In the genomic region with DNA sequence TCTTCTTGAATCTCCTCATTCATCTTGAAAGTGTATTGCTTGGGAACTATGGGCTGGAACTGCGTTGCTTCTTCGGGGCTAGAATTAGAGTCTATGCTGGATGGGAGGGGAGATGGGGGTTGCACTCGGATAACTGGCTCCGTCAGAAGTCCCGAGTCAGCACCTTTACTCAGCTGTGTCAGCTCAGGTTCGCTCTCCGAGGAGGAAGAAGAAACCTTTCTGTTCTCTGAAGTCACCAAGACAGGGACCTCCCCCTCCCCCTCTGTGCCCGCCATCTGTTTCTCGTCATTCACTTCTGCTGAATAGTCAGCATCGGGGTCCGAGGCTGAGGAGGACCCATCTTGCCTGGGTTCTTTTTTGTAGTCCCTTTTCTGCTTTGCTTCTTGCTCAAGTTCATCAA, we compare ENCODE assay signal across 17 mouse cellular contexts.
"Had no signal": no experiment of that assay in that cellular context is flagged by ENCODE, and none has a peak within 500 bp of the region (broad histone marks: within the 10 kb centered on the region; RNA-seq: fewer than 3 reads in every experiment).

No protein-coding gene starts in this region.

- ATAC-seq: liver, postnatal 0 days; midbrain, embryonic 15.5 days had no signal

- H3K27ac ChIP-seq: left cerebral cortex, adult 2 months; limb, embryonic 12.5 days; liver, embryonic 13.5 days; lung, embryonic 15.5 days; macrophage; midbrain, embryonic 15.5 days; neural tube, embryonic 12.5 days; stomach, embryonic 15.5 days had no signal

- H3K36me3 ChIP-seq: liver, embryonic 13.5 days; lung, embryonic 15.5 days had no signal

- H3K27me3 ChIP-seq: limb, embryonic 12.5 days; liver, embryonic 13.5 days; lung, embryonic 15.5 days; megakaryocyte, embryonic 14.5 days; midbrain, embryonic 15.5 days; neural tube, embryonic 12.5 days; stomach, embryonic 15.5 days had no signal

- DNase-seq: kidney, postnatal 25 days; liver; liver, embryonic 13.5 days; liver, postnatal 0 days; lung, postnatal 14 days; right cerebral cortex, postnatal 14 days; thymus, adult 2 months; thymus, postnatal 25 days had no signal

- H3K9me3 ChIP-seq: limb, embryonic 12.5 days; liver, embryonic 13.5 days; lung, embryonic 15.5 days; midbrain, embryonic 15.5 days; neural tube, embryonic 12.5 days; stomach, embryonic 15.5 days had no signal

- H3K4me2 ChIP-seq: limb, embryonic 12.5 days; liver, embryonic 13.5 days; lung, embryonic 15.5 days; midbrain, embryonic 11.5 days; midbrain, embryonic 15.5 days; neural tube, embryonic 12.5 days; stomach, embryonic 15.5 days had no signal

- H3K4me1 ChIP-seq: limb, embryonic 12.5 days; liver, embryonic 13.5 days; lung, embryonic 15.5 days; megakaryocyte, embryonic 14.5 days; midbrain, embryonic 15.5 days; neural tube, embryonic 12.5 days; stomach, embryonic 15.5 days had no signal

- H3K9ac ChIP-seq: limb, embryonic 12.5 days; liver, embryonic 13.5 days; liver, postnatal 0 days; lung, embryonic 15.5 days; midbrain, embryonic 15.5 days; neural tube, embryonic 12.5 days; stomach, embryonic 15.5 days had no signal

- H3K4me3 ChIP-seq: left cerebral cortex, adult 2 months; limb, embryonic 12.5 days; liver, embryonic 13.5 days; lung, embryonic 15.5 days; megakaryocyte, embryonic 14.5 days; midbrain, embryonic 15.5 days; neural tube, embryonic 12.5 days; stomach, embryonic 15.5 days had no signal
